15 mouse cellular contexts compared by ENCODE assay signal in genomic region chr3:131157471-131157870, GRCm38 (mm10). TPM values are rescaled to one million over a fixed set of nuclear protein-coding genes. Genes with fewer than 3 reads are reported as not detected.
DNase-seq lines count a peak whose midpoint lies in the region; ATAC-seq lines count a peak whose summit lies in the region.
"Had no signal": no experiment of that assay in that cellular context is flagged by ENCODE, and none has a peak within 500 bp of the region (broad histone marks: within the 10 kb centered on the region; RNA-seq: fewer than 3 reads in every experiment).

No protein-coding gene starts in this region.

- no peak overlapping the region for H3K9ac ChIP-seq in midbrain, embryonic 14.5 days (replicated peaks; ENCODE audit: low read length)
- no peak overlapping the region for H3K9ac ChIP-seq in midbrain, embryonic 15.5 days
- H3K9ac ChIP-seq in forebrain, embryonic 12.5 days: no peak overlapping the region
- H3K9ac ChIP-seq: embryonic facial prominence, embryonic 15.5 days had no signal

- no peak overlapping the region for H3K4me2 ChIP-seq in midbrain, embryonic 14.5 days (ENCODE audit: low read length)
- H3K4me2 ChIP-seq in midbrain, embryonic 15.5 days: no peak overlapping the region
- H3K4me2 ChIP-seq in forebrain, embryonic 12.5 days: no peak overlapping the region
- H3K4me2 ChIP-seq: embryonic facial prominence, embryonic 15.5 days; liver, embryonic 11.5 days had no signal

- no peaks in the 10 kb centered on the region for H3K9me3 ChIP-seq in midbrain, embryonic 14.5 days (ENCODE audit: control insufficient read depth, low read length)
- H3K9me3 ChIP-seq in midbrain, embryonic 15.5 days: no peaks in the 10 kb centered on the region
- H3K9me3 ChIP-seq in forebrain, embryonic 12.5 days: no peaks in the 10 kb centered on the region
- H3K9me3 ChIP-seq: embryonic facial prominence, embryonic 15.5 days had no signal

- no peak overlapping the region for H3K4me3 ChIP-seq in midbrain, embryonic 14.5 days (replicated peaks; ENCODE audit: low read depth, low read length)
- H3K4me3 ChIP-seq in midbrain, embryonic 15.5 days: no peak overlapping the region
- H3K4me3 ChIP-seq in forebrain, embryonic 12.5 days (replicated peaks): no peak overlapping the region
- H3K4me3 ChIP-seq: embryonic facial prominence, embryonic 15.5 days; left cerebral cortex, adult 2 months had no signal

- ATAC-seq in midbrain, embryonic 14.5 days (ENCODE audit: low FRiP score, low TSS enrichment): no peak
- ATAC-seq in midbrain, embryonic 15.5 days (replicated peaks): no peak
- ATAC-seq in forebrain, embryonic 12.5 days (ENCODE audit: low FRiP score): no peak
- ATAC-seq in megakaryocyte, adult 5-6 weeks (ENCODE audit: poor library complexity, severe bottlenecking): peak; percentile 68

- H3K36me3 ChIP-seq in midbrain, embryonic 14.5 days (ENCODE audit: control insufficient read depth, insufficient read depth, low read length): no peaks in the 10 kb centered on the region
- H3K36me3 ChIP-seq in midbrain, embryonic 15.5 days (replicated peaks): no peaks in the 10 kb centered on the region
- no peaks in the 10 kb centered on the region for H3K36me3 ChIP-seq in forebrain, embryonic 12.5 days (replicated peaks)
- H3K36me3 ChIP-seq: embryonic facial prominence, embryonic 15.5 days; G1E had no signal

- H3K27ac ChIP-seq in midbrain, embryonic 14.5 days (replicated peaks; ENCODE audit: low read depth, low read length): 0 out of 2 replicates have a peak overlapping the region, but pooled peaks have one; percentile 20
- H3K27ac ChIP-seq in midbrain, embryonic 15.5 days: no peak overlapping the region
- peak overlapping the region; percentile 13; the same call in 1 of the 2 replicates for H3K27ac ChIP-seq in forebrain, embryonic 12.5 days
- H3K27ac ChIP-seq: embryonic facial prominence, embryonic 15.5 days; left cerebral cortex, adult 2 months had no signal

- 51% methylated on average over 7 of the region's 7 CpGs for WGBS in midbrain, embryonic 14.5 days
- WGBS in midbrain, embryonic 15.5 days: 47% methylated on average over 7 of the region's 7 CpGs
- WGBS in forebrain, embryonic 12.5 days: 60% methylated on average over 7 of the region's 7 CpGs

- no peaks in the 10 kb centered on the region for H3K27me3 ChIP-seq in midbrain, embryonic 14.5 days (ENCODE audit: control insufficient read depth, insufficient read depth, low read length)
- H3K27me3 ChIP-seq in midbrain, embryonic 15.5 days (replicated peaks): no peaks in the 10 kb centered on the region
- H3K27me3 ChIP-seq in forebrain, embryonic 12.5 days: no peaks in the 10 kb centered on the region
- H3K27me3 ChIP-seq: embryonic facial prominence, embryonic 15.5 days had no signal

- H3K4me1 ChIP-seq in midbrain, embryonic 14.5 days (ENCODE audit: control insufficient read depth, insufficient read depth, low read length): peaks cover 22% of the 10 kb centered on the region
- H3K4me1 ChIP-seq in midbrain, embryonic 15.5 days: peaks cover 43% of the 10 kb centered on the region
- H3K4me1 ChIP-seq in forebrain, embryonic 12.5 days: peaks cover 78% of the 10 kb centered on the region

- no peak for DNase-seq in midbrain, embryonic 14.5 days
- peak; percentile 74 to 83 for DNase-seq in thymus, postnatal 36 days
- DNase-seq in adipocyte (ENCODE audit: low spot score): no peak
- DNase-seq in right cerebral cortex, postnatal 4 days: no peak
- DNase-seq: cerebellum, adult 11 months; gastrocnemius, postnatal 25 days; heart, postnatal 4 days; kidney, postnatal 10 days had no signal

RNA-seq across cellular contexts. Expression of gene Lef1, which starts 47.2 kb away (rescaled TPM):
- 75.4 and 93.8 TPM in 2 replicates for polyA plus RNA-seq in midbrain, embryonic 14.5 days (2014; fragmentation: Nextera tagmentation; extraction: Ambion mirVana)
- polyA plus RNA-seq in midbrain, embryonic 15.5 days (2015; fragmentation: Nextera tagmentation; extraction: Ambion mirVana): 71.4 and 79.6 TPM in 2 replicates
- 48.5 and 55.1 TPM in 2 replicates for polyA plus RNA-seq in forebrain, embryonic 12.5 days (2016; fragmentation: Nextera tagmentation; extraction: Ambion mirVana)
- total RNA-seq in megakaryocyte, adult 5-6 weeks (2015): 1.5 and 1.6 TPM in 2 replicates
- total RNA-seq in megakaryocyte, adult 5-6 weeks (2017): 0.66 and 1.1 TPM in 2 replicates
- polyA plus RNA-seq: G1E had no signal

Comparison
In these comparisons a context has a peak if more than half of its experiments do, and no peak if none do; other contexts are left out.
1. DNase-seq: peak in thymus, postnatal 36 days (2 of 2); none in midbrain, embryonic 14.5 days (single experiment), adipocyte (single experiment) and right cerebral cortex, postnatal 4 days (single experiment).